Mouse (Mus musculus): ENCODE data around the gene Hsd17b6. TPM values are rescaled to one million over a fixed set of nuclear protein-coding genes. Genes with fewer than 3 reads are reported as not detected.

Hsd17b6 gene
- polyA plus RNA-seq, 1 experiment = 1.6 TPM

DNA sequence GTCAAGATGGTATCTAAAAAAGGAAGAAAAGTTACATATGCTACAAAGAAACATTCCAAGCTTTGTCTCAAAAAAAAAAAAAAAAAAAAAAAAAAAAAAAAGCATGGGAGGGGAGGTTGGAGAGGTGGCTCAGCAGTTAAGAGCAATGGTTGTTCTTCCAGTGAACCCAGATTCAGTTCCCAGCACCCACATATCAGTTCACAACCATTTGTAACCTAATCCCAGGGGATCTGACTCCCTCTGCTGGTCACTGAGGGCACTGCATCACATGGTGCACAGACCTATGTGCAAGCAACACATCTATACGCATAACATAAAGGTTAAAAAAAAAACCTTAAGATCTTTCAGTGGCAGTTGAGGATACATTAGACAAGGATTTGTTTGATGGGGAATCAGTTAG is 9.2 kb downstream of the Hsd17b6 start:
- no peak overlapping the region for H3K4me3 ChIP-seq (ENCODE audit: control insufficient read depth, insufficient read depth, low read length)
- 100% methylated on average over 1 of the region's 1 CpGs for WGBS
- H3K4me1 ChIP-seq (replicated peaks; ENCODE audit: control insufficient read depth, insufficient read depth, low read length) = no peaks in the 10 kb centered on the region
- TF ChIP-seq CTCF (IDR thresholded peaks at IDR 0.05; ENCODE audit: borderline replicate concordance, control insufficient read depth, extremely low read depth, insufficient read depth, low read length, poor library complexity) (no peak), POLR2A (IDR thresholded peaks at IDR 0.05; ENCODE audit: control insufficient read depth, extremely low read depth, insufficient read depth, low read length, poor library complexity) (no peak)
- DNase-seq = no peak
- H3K36me3 ChIP-seq (ENCODE audit: control insufficient read depth, insufficient read depth, low read length) = no peaks in the 10 kb centered on the region
- no peak overlapping the region for H3K27ac ChIP-seq (ENCODE audit: control insufficient read depth, insufficient read depth, low read length)
- no peaks in the 10 kb centered on the region for H3K27me3 ChIP-seq (ENCODE audit: control insufficient read depth, insufficient read depth, low read length)

DNA sequence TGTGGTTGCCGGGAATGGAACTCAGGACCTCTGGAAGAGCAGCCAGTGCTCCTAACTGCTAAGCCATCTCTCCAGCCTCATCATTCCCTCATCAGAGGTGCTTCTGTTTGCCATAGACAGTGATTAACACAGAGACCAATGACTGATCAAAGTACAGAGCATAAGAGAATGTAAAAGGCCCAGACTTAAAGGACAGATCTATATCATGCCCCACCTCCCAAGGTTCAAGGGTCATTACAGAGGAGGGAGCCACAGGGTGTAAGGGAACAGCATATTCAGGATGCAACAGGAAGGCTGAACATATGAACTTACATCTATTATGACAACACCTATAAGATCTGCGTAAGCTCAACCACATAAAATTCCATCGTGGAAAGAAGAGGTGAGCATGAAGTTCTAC is 10.7 kb downstream of the Hsd17b6 start:
- Histone ChIP-seq H3K27me3 (ENCODE audit: control insufficient read depth, insufficient read depth, low read length) (no peaks in the 10 kb centered on the region), H3K36me3 (ENCODE audit: control insufficient read depth, insufficient read depth, low read length) (no peaks in the 10 kb centered on the region), H3K4me1 (replicated peaks; ENCODE audit: control insufficient read depth, insufficient read depth, low read length) (no peaks in the 10 kb centered on the region), H3K27ac (ENCODE audit: control insufficient read depth, insufficient read depth, low read length) (no peak overlapping the region), H3K4me3 (ENCODE audit: control insufficient read depth, insufficient read depth, low read length) (no peak overlapping the region)
- DNase-seq = no peak
- WGBS = 94% methylated on average over 3 of the region's 3 CpGs
- TF ChIP-seq POLR2A (IDR thresholded peaks at IDR 0.05; ENCODE audit: control insufficient read depth, extremely low read depth, insufficient read depth, low read length, poor library complexity) = no peak
- no peak for TF ChIP-seq CTCF (IDR thresholded peaks at IDR 0.05; ENCODE audit: borderline replicate concordance, control insufficient read depth, extremely low read depth, insufficient read depth, low read length, poor library complexity)

DNA sequence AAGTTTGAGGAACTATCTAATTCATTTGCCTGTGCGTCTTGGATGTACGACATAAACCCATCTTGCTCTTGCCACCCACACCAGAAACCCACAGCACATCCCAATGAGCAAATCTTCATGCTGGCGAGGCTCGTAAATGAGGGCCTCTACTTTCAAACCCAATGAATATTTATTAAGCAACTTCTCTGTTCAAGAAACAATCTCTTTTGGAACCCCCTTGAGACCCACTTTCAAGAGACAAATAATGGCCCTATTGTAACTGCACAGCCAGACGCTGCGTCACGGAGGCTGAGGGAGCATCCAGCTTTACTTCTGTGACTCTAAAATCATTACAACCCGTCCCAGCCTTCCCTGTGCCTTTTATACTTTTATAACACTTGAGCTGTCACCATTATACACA is 21.8 kb downstream of the Hsd17b6 start:
- no peaks in the 10 kb centered on the region for H3K4me1 ChIP-seq (replicated peaks; ENCODE audit: control insufficient read depth, insufficient read depth, low read length)
- H3K4me3 ChIP-seq (ENCODE audit: control insufficient read depth, insufficient read depth, low read length) = no peak overlapping the region
- H3K27ac ChIP-seq (ENCODE audit: control insufficient read depth, insufficient read depth, low read length) = no peak overlapping the region
- H3K36me3 ChIP-seq (ENCODE audit: control insufficient read depth, insufficient read depth, low read length) = no peaks in the 10 kb centered on the region
- DNase-seq = no peak
- 87% methylated on average over 8 of the region's 8 CpGs for WGBS
- TF ChIP-seq CTCF (IDR thresholded peaks at IDR 0.05; ENCODE audit: borderline replicate concordance, control insufficient read depth, extremely low read depth, insufficient read depth, low read length, poor library complexity) (no peak), POLR2A (IDR thresholded peaks at IDR 0.05; ENCODE audit: control insufficient read depth, extremely low read depth, insufficient read depth, low read length, poor library complexity) (no peak)
- no peaks in the 10 kb centered on the region for H3K27me3 ChIP-seq (ENCODE audit: control insufficient read depth, insufficient read depth, low read length)

DNA sequence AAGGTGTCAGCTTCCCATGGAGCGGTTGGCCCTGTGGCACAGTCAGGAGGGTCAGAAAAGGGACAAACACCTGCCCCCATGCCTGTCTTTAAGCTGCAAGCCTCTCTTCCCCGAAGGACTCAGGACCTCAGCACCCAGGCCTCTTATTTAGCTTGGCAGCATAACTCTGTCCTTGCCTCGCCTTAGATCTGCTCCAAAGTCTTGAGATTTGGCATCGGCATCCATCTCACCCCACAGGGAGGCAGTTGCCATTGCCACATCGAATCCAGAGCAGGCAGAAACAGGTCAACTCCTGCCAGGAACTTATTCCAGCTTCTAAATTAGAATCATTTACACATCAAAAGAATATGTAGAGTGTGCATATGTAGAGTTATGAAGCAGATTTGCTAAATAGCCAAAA is 22.8 kb downstream of the Hsd17b6 start:
- DNase-seq = no peak
- WGBS = 87% methylated on average over 5 of the region's 5 CpGs
- Histone ChIP-seq H3K4me3 (ENCODE audit: control insufficient read depth, insufficient read depth, low read length) (no peak overlapping the region), H3K27me3 (ENCODE audit: control insufficient read depth, insufficient read depth, low read length) (no peaks in the 10 kb centered on the region), H3K36me3 (ENCODE audit: control insufficient read depth, insufficient read depth, low read length) (no peaks in the 10 kb centered on the region), H3K4me1 (replicated peaks; ENCODE audit: control insufficient read depth, insufficient read depth, low read length) (no peaks in the 10 kb centered on the region), H3K27ac (ENCODE audit: control insufficient read depth, insufficient read depth, low read length) (no peak overlapping the region)
- no peak for TF ChIP-seq POLR2A (IDR thresholded peaks at IDR 0.05; ENCODE audit: control insufficient read depth, extremely low read depth, insufficient read depth, low read length, poor library complexity)
- no peak for TF ChIP-seq CTCF (IDR thresholded peaks at IDR 0.05; ENCODE audit: borderline replicate concordance, control insufficient read depth, extremely low read depth, insufficient read depth, low read length, poor library complexity)

DNA sequence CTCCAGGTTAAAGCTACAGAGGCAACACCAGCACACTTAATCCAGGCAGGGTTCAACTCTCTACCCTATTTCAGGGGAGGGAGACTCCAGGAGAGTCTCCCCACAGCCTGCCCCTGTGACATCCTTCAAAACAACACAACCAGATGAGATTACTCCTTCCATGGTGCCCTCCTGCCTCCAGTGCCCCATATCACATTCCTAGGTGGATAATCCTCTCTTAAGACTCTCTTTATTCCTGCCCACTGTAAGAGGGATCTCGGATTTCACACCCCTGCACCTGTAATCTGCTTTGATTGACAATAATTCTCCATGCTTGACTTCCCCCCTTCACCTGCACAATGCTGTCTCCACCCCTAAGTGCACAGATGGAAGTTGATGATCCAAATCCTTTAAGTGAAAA is 31.9 kb downstream of the Hsd17b6 start:
- no peak overlapping the region for H3K27ac ChIP-seq (ENCODE audit: control insufficient read depth, insufficient read depth, low read length)
- 47% methylated on average over 1 of the region's 1 CpGs for WGBS

DNA sequence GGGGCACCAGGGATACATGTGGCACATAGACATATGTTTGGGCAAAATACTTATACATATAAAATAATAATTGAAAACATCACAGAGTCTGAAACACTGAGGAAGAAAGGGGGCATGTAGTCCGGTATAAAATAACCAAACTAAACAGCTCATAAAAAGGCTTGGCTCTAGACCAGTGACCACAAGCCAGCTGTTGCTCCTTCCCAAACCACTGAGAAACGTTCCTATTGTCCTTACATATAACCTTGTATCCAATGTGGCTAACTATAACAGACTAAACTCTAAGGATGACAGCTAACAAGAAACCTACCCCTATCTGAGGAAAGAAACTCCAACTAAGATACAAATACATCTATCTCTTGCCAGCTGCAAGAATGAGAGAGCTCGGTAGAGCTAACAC is 33.3 kb downstream of the Hsd17b6 start:
- Histone ChIP-seq H3K4me1 (replicated peaks; ENCODE audit: control insufficient read depth, insufficient read depth, low read length) (no peaks in the 10 kb centered on the region), H3K27me3 (ENCODE audit: control insufficient read depth, insufficient read depth, low read length) (no peaks in the 10 kb centered on the region), H3K27ac (ENCODE audit: control insufficient read depth, insufficient read depth, low read length) (no peak overlapping the region), H3K36me3 (ENCODE audit: control insufficient read depth, insufficient read depth, low read length) (no peaks in the 10 kb centered on the region), H3K4me3 (ENCODE audit: control insufficient read depth, insufficient read depth, low read length) (no peak overlapping the region)
- no peak for TF ChIP-seq CTCF (IDR thresholded peaks at IDR 0.05; ENCODE audit: borderline replicate concordance, control insufficient read depth, extremely low read depth, insufficient read depth, low read length, poor library complexity)
- TF ChIP-seq POLR2A (IDR thresholded peaks at IDR 0.05; ENCODE audit: control insufficient read depth, extremely low read depth, insufficient read depth, low read length, poor library complexity) = no peak
- 56% methylated on average over 3 of the region's 3 CpGs for WGBS
- DNase-seq = no peak

More for the DNA sequence above, 31.9 kb downstream of the Hsd17b6 start:
- Histone ChIP-seq H3K36me3 (ENCODE audit: control insufficient read depth, insufficient read depth, low read length) (no peaks in the 10 kb centered on the region), H3K27me3 (ENCODE audit: control insufficient read depth, insufficient read depth, low read length) (no peaks in the 10 kb centered on the region), H3K4me3 (ENCODE audit: control insufficient read depth, insufficient read depth, low read length) (no peak overlapping the region), H3K4me1 (replicated peaks; ENCODE audit: control insufficient read depth, insufficient read depth, low read length) (no peaks in the 10 kb centered on the region)
- DNase-seq = no peak
- no peak for TF ChIP-seq CTCF (IDR thresholded peaks at IDR 0.05; ENCODE audit: borderline replicate concordance, control insufficient read depth, extremely low read depth, insufficient read depth, low read length, poor library complexity)
- no peak for TF ChIP-seq POLR2A (IDR thresholded peaks at IDR 0.05; ENCODE audit: control insufficient read depth, extremely low read depth, insufficient read depth, low read length, poor library complexity)

DNA sequence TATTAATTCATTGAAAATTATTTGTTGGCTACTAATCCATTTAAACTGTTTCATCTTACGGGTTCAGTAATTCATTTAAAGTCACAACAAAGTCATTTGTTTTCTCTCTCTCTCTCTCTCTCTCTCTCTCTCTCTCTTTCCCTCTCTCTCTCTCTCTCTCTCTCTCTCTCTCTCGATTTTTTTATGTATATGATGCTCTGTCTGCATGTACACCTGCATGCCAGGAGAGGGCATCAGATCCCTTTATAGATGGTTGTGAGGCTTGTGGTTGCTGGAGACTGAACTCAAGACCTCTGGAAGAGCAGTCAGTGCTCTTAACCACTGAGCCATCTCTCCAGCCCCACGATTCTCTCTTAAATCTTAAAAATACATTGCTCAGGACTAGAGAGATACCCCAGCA is 36.3 kb downstream of the Hsd17b6 start:
- 68% methylated on average over 3 of the region's 3 CpGs for WGBS
- H3K4me3 ChIP-seq (ENCODE audit: control insufficient read depth, insufficient read depth, low read length) = no peak overlapping the region

More for the DNA sequence above, 36.3 kb downstream of the Hsd17b6 start:
- Histone ChIP-seq H3K4me1 (replicated peaks; ENCODE audit: control insufficient read depth, insufficient read depth, low read length) (no peaks in the 10 kb centered on the region), H3K27ac (ENCODE audit: control insufficient read depth, insufficient read depth, low read length) (no peak overlapping the region), H3K36me3 (ENCODE audit: control insufficient read depth, insufficient read depth, low read length) (no peaks in the 10 kb centered on the region), H3K27me3 (ENCODE audit: control insufficient read depth, insufficient read depth, low read length) (no peaks in the 10 kb centered on the region)
- DNase-seq = no peak
- TF ChIP-seq POLR2A (IDR thresholded peaks at IDR 0.05; ENCODE audit: control insufficient read depth, extremely low read depth, insufficient read depth, low read length, poor library complexity) (no peak), CTCF (IDR thresholded peaks at IDR 0.05; ENCODE audit: borderline replicate concordance, control insufficient read depth, extremely low read depth, insufficient read depth, low read length, poor library complexity) (no peak)

All from thymus, adult 2 months (tissue).